Mouse (Mus musculus) kidney, adult 2 months (tissue): ENCODE data around the gene Lce1f. TPM values are rescaled to one million over a fixed set of nuclear protein-coding genes. Genes with fewer than 3 reads are reported as not detected.
A peak's percentile ranks its signal among the peaks of the same experiment; 100 is the strongest.
"Not testable (repeated sequence)": the region's sequence is repeated elsewhere in the genome, so short reads cannot be mapped to it uniquely, and the experiment has no call there.

ENCODE experiments used
- DNase-seq: peaks from one replicate; pipeline ENCODE4 v3.0.0; 2021
- H3K27ac ChIP-seq: fragments of 200-500 bp; 2 replicates; pipeline ENCODE4 v1.5.1; 2012; ENCODE audit warnings: low read depth, low read length, control low read depth, inconsistent platforms; ENCODE audit not compliant: insufficient read depth
- H3K27me3 ChIP-seq: fragments of 200-500 bp; replicated peaks from 2 replicates; pipeline ENCODE4 v1.6.1; 2012; ENCODE audit warnings: mild to moderate bottlenecking, moderate library complexity, low read length, inconsistent platforms; ENCODE audit not compliant: control insufficient read depth, insufficient read depth
- H3K36me3 ChIP-seq: fragments of 200-500 bp; 2 replicates; pipeline ENCODE4 v1.6.1; 2012; ENCODE audit warnings: mild to moderate bottlenecking, moderate library complexity, low read length, inconsistent platforms; ENCODE audit not compliant: control insufficient read depth, insufficient read depth
- H3K4me1 ChIP-seq: fragments of 200-500 bp; 2 replicates; pipeline ENCODE4 v1.6.1; 2011; ENCODE audit warnings: low read length; ENCODE audit not compliant: control insufficient read depth, insufficient read depth
- H3K4me3 ChIP-seq: fragments of 200-500 bp; 2 replicates; pipeline ENCODE4 v1.5.1; 2011; ENCODE audit warnings: mild to moderate bottlenecking, low read depth, low read length, control low read depth; ENCODE audit not compliant: insufficient read depth
- CTCF ChIP-seq: fragments of 200-500 bp; conservative IDR thresholded peaks from 2 replicates; pipeline ENCODE4 v1.5.1; 2011; ENCODE audit warnings: low read depth, mild to moderate bottlenecking, control low read depth, low read length, moderate library complexity, mixed read lengths; ENCODE audit not compliant: insufficient read depth, insufficient read length
- POLR2A ChIP-seq: fragments of 200-500 bp; IDR thresholded peaks from one replicate; pipeline ENCODE4 v1.6.1; 2011; ENCODE audit warnings: low read depth, low read length, control low read depth
- WGBS: fragments of 180-500 bp; shearing (Covaris S2); methylation state at CpG from one replicate; pipeline ENCODE4 v1.1.7; 2018; 5-methylcytosine and 5-hydroxymethylcytosine counted together
- polyA plus RNA-seq: library from polyadenylated mRNA; depleted of rRNA; stranded (reverse); fragments of >200 nt; gene quantifications from 2 replicates; pipeline ENCODE4 v1.2.3, GENCODE M21; 2012; rRNA removed

Lce1f gene
- polyA plus RNA-seq, 1 experiment = not detected

DNA sequence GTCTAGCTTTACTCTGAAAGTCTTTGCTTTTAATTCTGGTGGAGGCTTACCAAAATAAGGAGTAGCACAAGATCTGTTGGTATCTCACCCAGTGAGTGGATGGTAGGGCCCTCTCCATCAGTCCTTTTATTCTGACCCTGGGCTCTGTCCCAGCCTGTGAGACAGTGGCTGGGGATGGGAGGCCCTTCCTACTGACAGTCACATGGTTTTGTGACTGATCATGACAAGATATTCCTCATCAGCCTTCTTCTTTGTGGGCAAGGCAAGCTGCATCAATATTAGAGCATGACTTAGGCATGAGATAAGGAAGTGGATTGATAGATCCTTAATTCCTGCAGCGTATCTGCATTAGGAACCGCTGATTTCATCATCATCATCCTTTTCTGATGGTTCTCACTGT, 11.2 kb downstream of the Lce1f start, which contains the start of gene Lce1e:
Gene Lce1e, minus strand, starts transcription at position 101 of the 400 bp plus-strand sequence.
- 80% methylated on average over 2 of the region's 2 CpGs for WGBS
- Histone ChIP-seq H3K4me1 (no peaks in the 10 kb centered on the region), H3K36me3 (no peaks in the 10 kb centered on the region), H3K4me3 (no peak within 1 kb of the TSS), H3K27ac (no peak within 1 kb of the TSS), H3K27me3 (no peaks in the 10 kb centered on the region)
- TF ChIP-seq POLR2A = no peak
- TF ChIP-seq CTCF = no peak
- no peak for DNase-seq

DNA sequence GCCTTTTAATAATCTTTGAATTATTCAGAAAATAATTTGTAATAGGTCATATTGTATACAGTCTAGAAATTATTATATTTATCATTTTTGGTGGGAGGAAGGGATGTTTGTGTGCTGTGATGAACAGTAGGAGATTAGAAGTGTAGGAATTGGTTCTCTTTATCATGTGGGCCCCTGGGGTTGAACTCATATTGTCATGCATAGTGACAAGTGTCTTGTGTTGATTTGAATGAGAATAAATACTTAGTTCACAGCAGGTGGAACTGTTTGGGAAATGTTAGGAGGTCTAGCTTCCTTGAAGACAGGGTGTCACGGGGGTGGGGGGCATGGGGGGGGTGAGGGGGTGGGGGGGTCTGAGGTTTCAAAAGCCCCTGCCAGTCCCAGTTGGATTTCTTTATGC, 25.5 kb downstream of the Lce1f start:
- TF ChIP-seq POLR2A = no peak
- TF ChIP-seq CTCF = no peak

DNA sequence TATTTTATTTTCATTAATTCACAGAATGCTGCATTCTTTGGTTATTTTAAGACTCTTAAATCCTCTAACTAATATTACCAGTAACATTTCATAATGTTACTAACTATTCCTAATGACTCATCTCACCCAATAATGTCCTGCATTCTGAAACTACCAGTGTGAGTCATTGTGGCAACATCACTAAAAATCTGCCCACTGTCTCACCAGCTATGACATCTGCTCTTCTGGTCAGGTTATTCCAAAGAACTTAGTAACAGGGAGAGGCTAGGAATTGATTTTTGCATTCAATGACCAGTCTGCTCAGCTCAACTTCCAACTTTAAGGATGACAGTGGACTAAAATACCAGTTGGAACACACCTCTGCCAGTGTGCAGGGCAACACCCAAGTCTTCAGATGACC, 28.5 kb downstream of the Lce1f start:
- H3K4me3 ChIP-seq = no peak overlapping the region
- DNase-seq = no peak
- TF ChIP-seq CTCF (no peak), POLR2A (no peak)
- H3K4me1 ChIP-seq = no peaks in the 10 kb centered on the region
- no peaks in the 10 kb centered on the region for H3K36me3 ChIP-seq
- H3K27ac ChIP-seq = no peak overlapping the region
- H3K27me3 ChIP-seq = no peaks in the 10 kb centered on the region

More for the DNA sequence above, 25.5 kb downstream of the Lce1f start:
- Histone ChIP-seq H3K27me3 (no peaks in the 10 kb centered on the region), H3K4me1 (no peaks in the 10 kb centered on the region), H3K27ac (no peak overlapping the region), H3K4me3 (no peak overlapping the region), H3K36me3 (no peaks in the 10 kb centered on the region)
- DNase-seq = no peak
- 18% methylated on average over 1 of the region's 1 CpGs for WGBS

DNA sequence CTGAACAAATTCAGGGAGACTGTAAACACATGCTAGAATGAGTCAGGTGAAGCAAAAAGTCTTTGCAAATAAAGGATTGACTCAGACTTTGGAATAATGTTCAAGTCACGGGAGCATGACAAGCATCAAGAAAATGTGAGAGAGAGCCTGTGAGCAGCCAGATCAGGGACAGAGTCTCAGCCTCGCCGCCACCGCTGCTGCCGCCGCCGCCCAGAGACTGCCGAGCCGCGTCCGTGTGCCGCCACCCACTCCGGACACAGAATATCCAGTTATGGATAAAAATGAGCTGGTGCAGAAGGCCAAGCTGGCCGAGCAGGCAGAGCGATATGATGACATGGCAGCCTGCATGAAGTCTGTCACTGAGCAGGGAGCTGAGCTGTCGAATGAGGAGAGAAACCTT, 31.0 kb downstream of the Lce1f start:
- H3K27me3 ChIP-seq, H3K27ac ChIP-seq, H3K36me3 ChIP-seq, H3K4me3 ChIP-seq, H3K4me1 ChIP-seq: not testable (repeated sequence)
- DNase-seq = peak; percentile 15
- WGBS = 78% methylated on average over 16 of the region's 16 CpGs

DNA sequence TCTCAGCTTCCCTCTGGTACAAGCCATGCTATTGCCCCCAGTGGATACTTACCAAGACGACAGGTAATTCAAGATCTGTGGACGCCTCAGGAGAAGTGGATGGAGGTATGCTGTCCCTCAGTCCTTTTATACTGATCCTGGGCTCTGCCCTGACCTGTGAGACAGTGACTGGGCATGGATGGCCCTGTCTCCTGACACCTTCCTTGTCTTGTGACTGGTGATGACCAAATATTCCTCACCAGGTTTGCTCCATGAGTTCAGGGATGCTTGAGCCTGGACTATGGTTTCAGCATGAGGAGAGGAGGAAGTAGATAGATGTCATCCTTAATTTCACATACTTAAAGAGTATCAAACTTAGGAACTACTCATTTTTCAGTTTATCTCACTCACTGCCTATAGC, 33.0 kb downstream of the Lce1f start, which contains the start of gene Lce1d:
Gene Lce1d, minus strand, starts transcription at position 101 of the 400 bp plus-strand sequence.
- Histone ChIP-seq H3K36me3 (no peaks in the 10 kb centered on the region), H3K27ac (no peak within 1 kb of the TSS), H3K4me1 (no peaks in the 10 kb centered on the region), H3K4me3 (no peak within 1 kb of the TSS), H3K27me3 (no peaks in the 10 kb centered on the region)
- TF ChIP-seq CTCF (no peak), POLR2A (no peak)
- WGBS = 65% methylated on average over 2 of the region's 2 CpGs
- DNase-seq = no peak

DNA sequence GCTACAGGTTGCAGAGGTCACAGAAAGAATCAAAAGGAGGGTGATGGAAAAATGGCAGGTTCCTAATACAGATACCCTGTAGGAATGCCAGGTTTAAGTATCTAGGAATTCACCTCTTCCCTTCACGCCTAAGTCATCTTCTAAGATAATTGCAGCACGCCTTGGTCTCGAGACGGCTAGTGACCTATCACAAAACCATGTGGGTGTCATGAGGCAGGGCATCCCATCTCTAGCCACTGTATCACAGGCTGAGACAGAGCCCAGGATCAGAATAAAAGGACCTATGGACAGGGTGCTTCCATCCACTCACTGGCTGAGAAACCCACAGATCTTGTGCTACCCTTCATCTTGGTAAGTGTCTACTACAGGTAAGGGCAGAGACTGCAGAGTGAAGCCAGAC, 41.2 kb downstream of the Lce1f start, which contains the start of gene Lce1c:
Gene Lce1c, plus strand, starts transcription at position 301 of the 400 bp plus-strand sequence.
- Histone ChIP-seq H3K36me3 (no peaks in the 10 kb centered on the region), H3K4me3 (no peak within 1 kb of the TSS), H3K27me3 (no peaks in the 10 kb centered on the region), H3K27ac (no peak within 1 kb of the TSS), H3K4me1 (no peaks in the 10 kb centered on the region)
- TF ChIP-seq CTCF (no peak), POLR2A (no peak)
- DNase-seq = no peak
- WGBS = 79% methylated on average over 4 of the region's 4 CpGs

DNA sequence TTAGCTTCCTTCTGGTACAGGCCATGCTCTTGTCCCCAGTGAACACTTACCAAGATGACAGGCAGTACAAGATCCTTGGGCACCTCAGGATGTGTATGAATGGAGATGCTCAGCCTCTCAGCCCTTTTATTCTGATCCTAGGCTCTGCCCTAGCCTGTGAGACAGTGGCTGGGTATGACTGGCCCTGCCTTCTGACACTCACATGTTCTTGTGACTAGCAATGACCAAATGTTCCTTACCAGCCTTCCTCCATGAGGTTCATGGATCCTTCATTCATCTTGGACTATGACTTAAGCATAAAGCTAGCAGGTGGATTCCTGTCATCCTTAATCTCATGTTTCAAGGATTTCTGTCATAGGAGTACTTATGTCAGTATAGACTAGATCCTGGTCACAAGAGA, 49.9 kb downstream of the Lce1f start, which contains the start of gene Lce1a2:
Gene Lce1a2, minus strand, starts transcription at position 101 of the 400 bp plus-strand sequence.
- H3K4me3 ChIP-seq = no peak within 1 kb of the TSS
- no peaks in the 10 kb centered on the region for H3K27me3 ChIP-seq
- no peak for DNase-seq
- no peaks in the 10 kb centered on the region for H3K36me3 ChIP-seq
- no peaks in the 10 kb centered on the region for H3K4me1 ChIP-seq
- no peak within 1 kb of the TSS for H3K27ac ChIP-seq
- TF ChIP-seq POLR2A = no peak

Other genes starting within 250 kb of the Lce1f start
- 32.6 and 48.8 TPM in 2 replicates for gene Sprr1a, start 234.5 kb downstream of the Lce1f start, polyA plus RNA-seq
- not detected in 2 replicates for gene Sprr4, start 219.9 kb downstream of the Lce1f start, polyA plus RNA-seq
- gene 2310046K23Rik, start 185.8 kb downstream of the Lce1f start, polyA plus RNA-seq = not detected in 2 replicates
- 0.08 and 0.14 TPM in 2 replicates for gene Ivl, start 146.6 kb downstream of the Lce1f start, polyA plus RNA-seq
- gene Smcp, start 131.4 kb downstream of the Lce1f start, polyA plus RNA-seq = 3.3 and 3.5 TPM in 2 replicates
- not detected in 2 replicates for gene 2210017I01Rik, start 112.9 kb downstream of the Lce1f start, polyA plus RNA-seq
- gene Lce6a, start 98.7 kb downstream of the Lce1f start, polyA plus RNA-seq = not detected in 2 replicates
- gene Lce1a1, start 72.0 kb downstream of the Lce1f start, polyA plus RNA-seq = not detected in 2 replicates
- not detected in 2 replicates for gene Lce1b, start 63.4 kb downstream of the Lce1f start, polyA plus RNA-seq
- not detected in 2 replicates for gene Lce1a2, start 50.0 kb downstream of the Lce1f start, polyA plus RNA-seq
- not detected in 2 replicates for gene Lce1c, start 41.1 kb downstream of the Lce1f start, polyA plus RNA-seq
- not detected in 2 replicates for gene Lce1d, start 33.1 kb downstream of the Lce1f start, polyA plus RNA-seq
- not detected in 2 replicates for gene Lce1e, start 11.3 kb downstream of the Lce1f start, polyA plus RNA-seq
- gene Gm38119, start 18.7 kb upstream of the Lce1f start, polyA plus RNA-seq = not detected in 2 replicates
- gene Lce1g, start 32.0 kb upstream of the Lce1f start, polyA plus RNA-seq = not detected in 2 replicates
- gene Lce1h, start 44.7 kb upstream of the Lce1f start, polyA plus RNA-seq = not detected in 2 replicates
- gene Lce1i, start 58.5 kb upstream of the Lce1f start, polyA plus RNA-seq = not detected in 2 replicates
- gene Lce1j, start 70.2 kb upstream of the Lce1f start, polyA plus RNA-seq = not detected in 2 replicates
- gene Lce1k, start 87.5 kb upstream of the Lce1f start, polyA plus RNA-seq = not detected in 2 replicates
- not detected in 2 replicates for gene Kprp, start 106.9 kb upstream of the Lce1f start, polyA plus RNA-seq
- gene Lce1l, start 130.9 kb upstream of the Lce1f start, polyA plus RNA-seq = not detected in 2 replicates
- not detected in 2 replicates for gene 2310050C09Rik, start 149.9 kb upstream of the Lce1f start, polyA plus RNA-seq
- not detected in 2 replicates for gene Lce3a, start 205.9 kb upstream of the Lce1f start, polyA plus RNA-seq
- not detected in 2 replicates for gene Lce3b, start 212.6 kb upstream of the Lce1f start, polyA plus RNA-seq
- gene Lce3c, start 224.1 kb upstream of the Lce1f start, polyA plus RNA-seq = not detected in 2 replicates
- not detected in 2 replicates for gene Lce3d, start 237.0 kb upstream of the Lce1f start, polyA plus RNA-seq
- gene Lce3e, start 246.7 kb upstream of the Lce1f start, polyA plus RNA-seq = not detected in 2 replicates